Mouse (Mus musculus) bone marrow macrophage, adult 2 months (primary cell): ENCODE measurements around the gene Dlg1.

Source experiments
- CTCF ChIP-seq: IDR thresholded peaks from 2 replicates; pipeline ENCODE4 v1.5.1; 2012; ENCODE audit warnings: low read depth, mild to moderate bottlenecking, low read length, moderate library complexity
- POLR2A ChIP-seq: IDR thresholded peaks from 2 replicates; pipeline ENCODE4 v1.6.1; 2012; ENCODE audit warnings: mild to moderate bottlenecking, low read depth, low read length, borderline replicate concordance

DNA sequence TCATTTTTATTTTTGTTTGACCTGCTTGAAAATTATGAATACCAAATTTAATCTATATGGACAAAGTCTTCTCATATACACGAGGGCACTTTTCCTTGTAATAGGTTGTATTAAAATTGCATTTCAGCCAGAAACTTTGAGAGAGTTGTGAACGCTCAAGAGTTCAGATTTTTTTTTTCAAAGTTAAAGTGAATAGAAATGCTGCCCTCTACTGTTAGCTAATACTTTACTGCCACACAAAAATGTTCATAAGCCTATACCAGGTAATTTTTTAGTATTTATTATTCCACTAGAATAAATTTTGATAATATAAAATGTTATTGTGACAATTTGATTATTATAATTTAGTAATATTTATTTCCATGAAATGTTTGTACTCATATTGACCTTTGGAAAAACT lies 42.0 kb downstream of the Dlg1 start:
- no peak for TF ChIP-seq POLR2A
- TF ChIP-seq CTCF = no peak
